Mouse (Mus musculus) C2C12 (cell line): ENCODE data around the gene Acot2. TPM values are rescaled to one million over a fixed set of nuclear protein-coding genes. Genes with fewer than 3 reads are reported as not detected.
"Not testable (repeated sequence)": the region's sequence is repeated elsewhere in the genome, so short reads cannot be mapped to it uniquely, and the experiment has no call there.

Experiments used
- H3K27me3 ChIP-seq: one replicate; pipeline ENCODE4 v1.6.1; 2011; ENCODE audit not compliant: control insufficient read depth, insufficient read depth, insufficient read length
- H3K36me3 ChIP-seq: one replicate; pipeline ENCODE4 v1.6.1; 2011; ENCODE audit not compliant: control insufficient read depth, insufficient read depth
- H3K4me3 ChIP-seq: one replicate; pipeline ENCODE4 v1.5.1; 2011; ENCODE audit warnings: mild to moderate bottlenecking, control low read depth; ENCODE audit not compliant: poor library complexity, insufficient read depth, severe bottlenecking
- H3K79me2 ChIP-seq: one replicate; pipeline ENCODE4 v1.6.1; 2011; ENCODE audit not compliant: control insufficient read depth, insufficient read depth
- H3K79me3 ChIP-seq: one replicate; pipeline ENCODE4 v1.6.1; 2011; ENCODE audit warnings: low read depth, control low read depth
- H3ac ChIP-seq: one replicate; pipeline ENCODE3; 2011; ENCODE audit warnings: low read depth; ENCODE audit not compliant: control insufficient read depth, insufficient read length
- CEBPB ChIP-seq: IDR thresholded peaks from one replicate; pipeline ENCODE4 v1.6.1; 2011; ENCODE audit warnings: low read depth, mild to moderate bottlenecking, control low read depth, moderate library complexity
- CTCF ChIP-seq: IDR thresholded peaks from one replicate; pipeline ENCODE4 v1.5.1; 2011; ENCODE audit not compliant: control insufficient read depth, insufficient read depth, insufficient read length
- FOSL1 ChIP-seq: IDR thresholded peaks from one replicate; pipeline ENCODE4 v1.8.0; 2011; ENCODE audit warnings: mild to moderate bottlenecking, low read length; ENCODE audit not compliant: poor library complexity, insufficient read depth, severe bottlenecking
- MAX ChIP-seq: IDR thresholded peaks from one replicate; pipeline ENCODE4 v1.6.1; 2011; ENCODE audit warnings: mild to moderate bottlenecking, control low read depth
- MYOD1 ChIP-seq: IDR thresholded peaks from one replicate; pipeline ENCODE4 v1.6.1; 2011; ENCODE audit warnings: low read depth; ENCODE audit not compliant: control insufficient read depth, insufficient read length
- MYOG ChIP-seq: IDR thresholded peaks from one replicate; pipeline ENCODE4 v1.6.1; 2011; ENCODE audit not compliant: control insufficient read depth, insufficient read length; ENCODE audit errors: extremely low read depth
- USF1 ChIP-seq: IDR thresholded peaks from one replicate; pipeline ENCODE4 v1.6.1; 2011; ENCODE audit warnings: low read depth, mild to moderate bottlenecking, control low read depth, moderate library complexity
- polyA plus RNA-seq: library from polyadenylated mRNA; unstranded; fragments of >200 nt; fragmentation: generic; extraction: Trizol; gene quantifications from one replicate; pipeline ENCODE4 v1.2.1, GENCODE M21; 2012; ENCODE audit warnings: missing spikeins

The Acot2 gene
- polyA plus RNA-seq, 1 experiment: 2.6 TPM

- Histone ChIP-seq H3K4me3 (peak overlapping the region; percentile 36), H3K79me3 (no peaks in the 10 kb centered on the region), H3K27me3 (no peaks in the 10 kb centered on the region), H3K36me3 (no peaks in the 10 kb centered on the region), H3ac (no peak overlapping the region), H3K79me2 (no peaks in the 10 kb centered on the region)
- TF ChIP-seq CTCF (no peak), MYOD1 (no peak), FOSL1 (no peak), CEBPB (no peak), USF1 (no peak), MYOG (no peak), MAX (no peak)
Measured at GRCm38 (mm10) chr12:83987242-83987582, 449 bp upstream of the Acot2 start.

DNA sequence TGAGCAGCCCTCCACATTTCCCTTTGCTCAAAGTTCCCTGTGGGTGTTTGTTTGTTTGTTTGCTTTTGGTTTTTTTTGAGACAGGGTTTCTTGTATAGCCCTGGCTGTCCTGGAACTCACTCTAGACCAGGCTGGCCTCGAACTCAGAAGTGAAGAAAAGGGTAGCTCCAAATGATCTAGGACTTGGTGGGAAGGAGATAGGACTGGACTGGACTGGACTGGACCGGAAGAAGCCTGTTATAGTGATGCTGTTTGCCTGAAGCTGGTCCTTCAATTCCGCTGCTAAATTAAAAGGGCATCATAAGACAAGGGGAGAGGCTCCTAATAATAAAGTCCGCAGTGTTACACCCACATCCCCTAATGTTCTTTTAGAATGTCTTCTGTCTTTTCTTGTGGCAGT lies 822 bp downstream of the Acot2 start:
- H3K27me3 ChIP-seq: no peaks in the 10 kb centered on the region
- H3K36me3 ChIP-seq: no peaks in the 10 kb centered on the region
- H3K79me3 ChIP-seq: no peaks in the 10 kb centered on the region
- H3K79me2 ChIP-seq: no peaks in the 10 kb centered on the region
- TF ChIP-seq CEBPB (no peak), FOSL1 (no peak), CTCF (no peak), MYOG (no peak), MYOD1 (no peak), MAX (no peak), USF1 (no peak)
- peak overlapping the region; percentile 36 for H3K4me3 ChIP-seq
- no peak overlapping the region for H3ac ChIP-seq

GRCm38 (mm10) chr12:83989378-83989777 lies 1.7 kb downstream of the Acot2 start:
- no peaks in the 10 kb centered on the region for H3K36me3 ChIP-seq
- TF ChIP-seq FOSL1 (no peak), MAX (no peak)
- H3K4me3 ChIP-seq: no peak overlapping the region
- H3K79me2 ChIP-seq: no peaks in the 10 kb centered on the region
- no peak overlapping the region for H3ac ChIP-seq
- H3K27me3 ChIP-seq: no peaks in the 10 kb centered on the region
- H3K79me3 ChIP-seq: no peaks in the 10 kb centered on the region

- H3K4me3 ChIP-seq: no peak overlapping the region
- H3ac ChIP-seq: no peak overlapping the region
- no peaks in the 10 kb centered on the region for H3K79me3 ChIP-seq
- TF ChIP-seq FOSL1 (no peak), CEBPB (no peak)
- H3K36me3 ChIP-seq: no peaks in the 10 kb centered on the region
- no peaks in the 10 kb centered on the region for H3K27me3 ChIP-seq
- H3K79me2 ChIP-seq: no peaks in the 10 kb centered on the region
Measured at GRCm38 (mm10) chr12:83997221-83997620, 9.6 kb downstream of the Acot2 start.

- no peak overlapping the region for H3K4me3 ChIP-seq
- no peaks in the 10 kb centered on the region for H3K79me3 ChIP-seq
- H3K79me2 ChIP-seq: no peaks in the 10 kb centered on the region
- no peak for TF ChIP-seq CTCF
- TF ChIP-seq MYOD1: no peak
- no peak for TF ChIP-seq USF1
- TF ChIP-seq CEBPB: no peak
- TF ChIP-seq MAX: no peak
- no peak for TF ChIP-seq MYOG
- TF ChIP-seq FOSL1: no peak
- no peaks in the 10 kb centered on the region for H3K27me3 ChIP-seq
- no peaks in the 10 kb centered on the region for H3K36me3 ChIP-seq
- H3ac ChIP-seq: no peak overlapping the region
Measured at GRCm38 (mm10) chr12:83998341-83999107, 10.9 kb downstream of the Acot2 start.

DNA sequence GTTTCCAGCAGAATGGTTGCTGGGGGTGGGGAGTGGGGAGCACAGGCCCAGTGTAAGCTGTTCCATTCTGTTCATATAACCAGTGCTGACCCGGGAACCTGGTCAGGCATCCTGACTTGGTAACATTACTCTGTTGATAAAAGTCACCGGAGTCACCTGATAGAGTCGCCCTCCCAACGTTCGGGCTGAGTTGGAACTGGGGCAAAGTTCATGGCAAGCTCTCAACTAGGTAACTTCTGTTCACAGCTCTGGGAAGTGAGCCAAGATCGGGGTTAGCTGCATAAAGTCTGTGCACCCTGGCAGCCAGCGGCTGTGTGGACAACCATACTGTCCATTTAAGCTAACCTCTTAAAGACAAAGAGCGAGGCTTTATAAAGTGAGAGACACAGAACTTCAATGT lies 11.6 kb downstream of the Acot2 start:
- H3K4me3 ChIP-seq, H3K79me2 ChIP-seq, H3ac ChIP-seq, H3K36me3 ChIP-seq, H3K27me3 ChIP-seq, H3K79me3 ChIP-seq: not testable (repeated sequence)
